Mouse (Mus musculus): ENCODE results near the gene En1.
A peak's percentile ranks its signal among the peaks of the same experiment; 100 is the strongest.

Gene En1

GRCm38 (mm10) chr1:120600149-120600445, 2.1 kb upstream of the En1 start:
- no peak for DNase-seq (ENCODE audit: low read depth, low spot score)

GRCm38 (mm10) chr1:120600516-120601252, 1.5 kb upstream of the En1 start:
- no peak for DNase-seq (ENCODE audit: low read depth, low spot score)

DNA sequence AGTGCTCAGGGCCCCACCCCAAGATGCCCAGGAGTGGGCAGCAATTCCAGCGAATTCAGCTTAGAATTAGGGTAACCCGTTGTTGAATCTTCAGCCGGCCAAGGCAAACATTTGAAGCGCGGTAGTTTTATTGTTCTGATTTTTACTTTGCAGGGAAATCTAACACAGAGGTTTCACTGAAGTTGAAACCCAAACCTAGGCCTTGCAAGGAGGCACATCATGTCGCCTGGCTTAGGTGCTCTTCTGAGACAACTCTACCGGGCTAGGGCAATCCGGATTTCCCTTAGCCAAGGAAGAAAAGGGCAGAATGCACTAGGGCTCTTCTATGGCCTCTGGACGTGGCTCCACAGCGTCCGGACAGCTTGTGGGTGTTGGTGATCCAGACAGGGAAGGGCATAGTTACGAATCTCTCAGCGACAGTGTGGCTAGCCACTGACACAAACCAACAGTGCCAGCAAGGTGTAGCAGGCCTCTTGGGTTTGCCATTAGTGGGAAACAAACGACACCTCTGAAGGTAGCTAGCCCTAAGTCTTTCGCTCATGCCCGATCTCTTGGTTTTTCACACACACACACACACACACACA, 873 bp upstream of the En1 start:
- DNase-seq (ENCODE audit: low read depth, low spot score) = no peak

- no peak for DNase-seq (ENCODE audit: low read depth, low spot score)
Measured at GRCm38 (mm10) chr1:120602876-120603655, 848 bp downstream of the En1 start.

DNA sequence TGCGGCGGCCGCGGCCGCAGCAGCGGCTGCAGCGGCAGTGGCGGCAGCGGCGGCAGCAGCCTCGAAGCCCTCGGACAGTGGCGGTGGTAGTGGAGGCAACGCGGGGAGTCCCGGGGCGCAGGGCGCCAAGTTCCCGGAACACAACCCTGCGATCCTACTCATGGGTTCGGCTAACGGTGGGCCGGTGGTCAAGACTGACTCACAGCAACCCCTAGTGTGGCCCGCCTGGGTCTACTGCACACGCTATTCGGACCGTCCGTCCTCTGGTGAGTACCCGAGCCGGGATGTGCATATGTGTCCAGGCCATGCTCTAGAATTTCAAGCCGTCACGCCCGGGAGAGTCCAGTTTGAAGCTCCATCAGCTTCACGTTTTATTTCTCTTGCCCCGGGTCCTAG, 1.4 kb downstream of the En1 start:
- no peak for DNase-seq (ENCODE audit: low read depth, low spot score)

- no peak for DNase-seq (ENCODE audit: low read depth, low spot score)
Measured at GRCm38 (mm10) chr1:120604431-120605142, 2.4 kb downstream of the En1 start.

DNA sequence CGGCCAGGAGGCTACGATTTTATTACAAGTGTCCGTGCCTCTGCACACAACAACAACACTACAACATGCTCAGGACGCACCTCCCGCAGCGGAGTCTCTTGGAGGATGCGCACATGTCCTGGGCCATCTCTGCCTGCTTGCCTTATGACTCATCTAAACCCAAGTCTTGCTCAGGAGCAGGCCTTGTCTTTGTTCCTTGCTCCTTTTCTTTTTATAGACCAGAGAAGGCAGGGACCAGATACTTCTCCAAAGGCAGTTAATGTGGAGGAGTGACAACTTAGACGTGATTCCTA, 2.9 kb downstream of the En1 start:
- peak; percentile 32 for DNase-seq (ENCODE audit: low read depth, low spot score)

- DNase-seq (ENCODE audit: low read depth, low spot score) = no peak
Measured at GRCm38 (mm10) chr1:120605521-120606310, 3.5 kb downstream of the En1 start.

DNA sequence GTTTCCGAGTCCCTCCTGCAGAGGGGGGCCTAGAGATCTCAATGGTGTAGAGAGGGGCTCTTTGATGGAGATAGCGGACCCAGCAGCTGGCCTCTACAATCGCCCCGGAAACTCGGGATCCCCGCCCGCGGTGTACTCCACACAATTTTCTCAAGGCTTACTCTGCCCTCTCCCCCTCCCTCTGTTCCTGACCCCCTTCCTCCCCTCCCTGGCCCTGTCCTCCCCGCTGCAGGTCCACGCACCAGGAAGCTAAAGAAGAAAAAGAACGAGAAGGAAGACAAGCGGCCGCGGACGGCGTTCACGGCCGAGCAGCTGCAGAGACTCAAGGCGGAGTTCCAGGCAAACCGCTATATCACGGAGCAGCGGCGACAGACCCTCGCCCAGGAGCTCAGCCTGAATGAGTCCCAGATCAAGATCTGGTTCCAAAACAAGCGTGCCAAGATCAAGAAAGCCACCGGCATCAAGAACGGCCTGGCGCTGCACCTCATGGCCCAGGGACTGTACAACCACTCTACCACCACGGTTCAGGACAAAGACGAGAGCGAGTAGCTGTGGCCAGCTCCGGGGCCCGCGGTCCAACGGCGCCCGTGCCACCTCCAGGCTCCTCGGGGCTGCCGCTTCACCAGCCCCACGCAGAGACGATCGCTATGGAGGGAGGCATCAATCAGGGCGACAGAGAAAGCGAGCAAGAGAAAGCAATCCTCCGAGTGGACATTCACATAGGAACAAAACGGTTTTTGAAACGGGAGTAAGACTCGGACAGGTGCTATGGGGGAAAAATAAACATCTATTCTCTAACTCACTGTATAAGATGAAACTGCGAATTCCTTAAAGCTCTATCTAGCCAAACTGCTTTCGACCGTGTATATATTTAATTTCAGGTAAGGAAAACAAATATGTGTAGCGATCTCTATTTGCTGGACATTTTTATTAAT, 4.7 kb downstream of the En1 start:
- no peak for DNase-seq (ENCODE audit: low read depth, low spot score)

- no peak for DNase-seq (ENCODE audit: low read depth, low spot score)
Measured at GRCm38 (mm10) chr1:120607576-120608400, 5.6 kb downstream of the En1 start.

- no peak for DNase-seq (ENCODE audit: low read depth, low spot score)
Measured at GRCm38 (mm10) chr1:120608461-120608860, 6.2 kb downstream of the En1 start.

GRCm38 (mm10) chr1:120609611-120610010, 7.4 kb downstream of the En1 start:
- no peak for DNase-seq (ENCODE audit: low read depth, low spot score)

- no peak for DNase-seq (ENCODE audit: low read depth, low spot score)
Measured at GRCm38 (mm10) chr1:120613461-120614306, 11.5 kb downstream of the En1 start.

- DNase-seq (ENCODE audit: low read depth, low spot score) = no peak
Measured at GRCm38 (mm10) chr1:120614307-120615100, 12.3 kb downstream of the En1 start.

GRCm38 (mm10) chr1:120615521-120615920, 13.3 kb downstream of the En1 start:
- no peak for DNase-seq (ENCODE audit: low read depth, low spot score)

GRCm38 (mm10) chr1:120615927-120616326, 13.7 kb downstream of the En1 start:
- no peak for DNase-seq (ENCODE audit: low read depth, low spot score)

GRCm38 (mm10) chr1:120621383-120621782, 19.2 kb downstream of the En1 start:
- DNase-seq (ENCODE audit: low read depth, low spot score) = no peak
